In genomic region chr17:64467297-64467696, GRCm38 (mm10) we compare ENCODE assay signal across 16 mouse cellular contexts.
"Had no signal": no experiment of that assay in that cellular context is flagged by ENCODE, and none has a peak within 500 bp of the region (broad histone marks: within the 10 kb centered on the region; RNA-seq: fewer than 3 reads in every experiment).

No protein-coding gene starts in this region.

- H3K27ac ChIP-seq: kidney, postnatal 0 days; liver, embryonic 14.5 days; lung, embryonic 15.5 days; midbrain, embryonic 10.5 days; midbrain, embryonic 13.5 days had no signal

- H3K4me2 ChIP-seq: lung, embryonic 15.5 days; midbrain, embryonic 13.5 days had no signal

- H3K36me3 ChIP-seq: lung, embryonic 15.5 days; midbrain, embryonic 10.5 days; midbrain, embryonic 13.5 days had no signal

- H3K9ac ChIP-seq: liver, embryonic 14.5 days; lung, embryonic 15.5 days; midbrain, embryonic 13.5 days had no signal

- H3K27me3 ChIP-seq: midbrain, embryonic 13.5 days had no signal

- ATAC-seq: intestine, embryonic 16.5 days; midbrain, embryonic 13.5 days; midbrain, embryonic 16.5 days had no signal

- DNase-seq: kidney, adult 18-20 months; kidney, postnatal 4 days; lung, adult 18-20 months; lung, postnatal 10 days; lung, postnatal 36 days; thymus, adult 18-20 months; thymus, postnatal 36 days had no signal

- H3K4me3 ChIP-seq: lung, embryonic 15.5 days; megakaryocyte, embryonic 14.5 days; midbrain, embryonic 10.5 days; midbrain, embryonic 13.5 days; myocyte had no signal

- H3K9me3 ChIP-seq: lung, embryonic 15.5 days; midbrain, embryonic 10.5 days; midbrain, embryonic 13.5 days had no signal

- H3K4me1 ChIP-seq: lung, embryonic 15.5 days; midbrain, embryonic 10.5 days had no signal
